Comparison of ENCODE assay signal across 13 mouse cellular contexts in the genomic region with DNA sequence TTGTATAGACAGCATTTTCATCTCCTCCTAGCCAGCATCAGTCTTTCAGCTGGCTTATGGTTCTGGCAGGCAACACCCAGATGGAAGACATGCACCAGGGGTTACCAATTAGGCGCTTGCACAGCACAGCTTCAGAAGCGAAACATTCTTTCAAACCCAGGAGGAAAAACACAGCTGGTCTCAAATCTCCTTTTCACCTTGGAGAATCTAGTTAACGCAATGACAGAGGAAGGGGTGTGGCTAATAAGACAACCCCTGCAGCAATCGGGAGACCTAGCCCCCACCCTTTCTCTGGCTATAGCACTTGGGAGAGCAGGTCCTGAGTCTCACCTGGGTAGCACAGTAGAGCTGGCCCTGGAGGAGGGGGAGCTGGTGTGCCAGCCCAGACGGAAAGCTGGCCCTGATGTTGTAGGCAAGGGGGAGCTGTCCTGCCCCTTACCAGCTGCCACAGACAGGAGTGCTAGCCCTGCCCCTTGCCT.
DNase-seq lines count a peak whose midpoint lies in the region; ATAC-seq and TF ChIP-seq lines count a peak whose summit lies in the region.
"Had no signal": no experiment of that assay in that cellular context is flagged by ENCODE, and none has a peak within 500 bp of the region (broad histone marks: within the 10 kb centered on the region; RNA-seq: fewer than 3 reads in every experiment).

No protein-coding gene starts in this region.

- DNase-seq in heart, postnatal 4 days, result no peak
- no peak for DNase-seq in lung, embryonic 14.5 days
- DNase-seq in lung, postnatal 10 days, result no peak
- peak; percentile 72 for DNase-seq in ZHBTc4 (ENCODE audit: low read depth, low spot score)
- DNase-seq in thymus, postnatal 14 days, result no peak
- DNase-seq in ovary, postnatal 36 days (ENCODE audit: low spot score), result no peak
- DNase-seq: cerebellum, postnatal 36 days; left cerebral cortex, postnatal 4 days; lung, postnatal 14 days had no signal

- no peak overlapping the region for H3K4me3 ChIP-seq in heart, embryonic 11.5 days (ENCODE audit: low read depth, low read length)
- H3K4me3 ChIP-seq in lung, embryonic 14.5 days (ENCODE audit: low read depth, low read length), result no peak overlapping the region
- H3K4me3 ChIP-seq in limb, embryonic 13.5 days, result no peak overlapping the region
- H3K4me3 ChIP-seq: layer of hippocampus, adult 2 months; myocyte had no signal

- no peaks in the 10 kb centered on the region for H3K27me3 ChIP-seq in heart, embryonic 11.5 days (ENCODE audit: control insufficient read depth, insufficient read depth, low read length)
- H3K27me3 ChIP-seq in lung, embryonic 14.5 days (ENCODE audit: insufficient read depth, low read length), result no peaks in the 10 kb centered on the region
- H3K27me3 ChIP-seq in limb, embryonic 13.5 days, result no peaks in the 10 kb centered on the region

- H3K36me3 ChIP-seq in heart, embryonic 11.5 days (ENCODE audit: control insufficient read depth, insufficient read depth, low read length), result no peaks in the 10 kb centered on the region
- H3K36me3 ChIP-seq in lung, embryonic 14.5 days (ENCODE audit: insufficient read depth), result no peaks in the 10 kb centered on the region
- H3K36me3 ChIP-seq in limb, embryonic 13.5 days, result no peaks in the 10 kb centered on the region

- peaks cover 15% of the 10 kb centered on the region for H3K4me1 ChIP-seq in heart, embryonic 11.5 days (ENCODE audit: control insufficient read depth, insufficient read depth, low read length)
- 0 out of 2 replicates have a peak, but pooled peaks cover 3% of the 10 kb centered on the region for H3K4me1 ChIP-seq in lung, embryonic 14.5 days (ENCODE audit: insufficient read depth)
- H3K4me1 ChIP-seq in limb, embryonic 13.5 days, result peaks cover 11% of the 10 kb centered on the region

- H3K9ac ChIP-seq in heart, embryonic 11.5 days (ENCODE audit: low read depth, low read length), result no peak overlapping the region
- no peak overlapping the region for H3K9ac ChIP-seq in lung, embryonic 14.5 days
- no peak overlapping the region for H3K9ac ChIP-seq in limb, embryonic 13.5 days

- H3K27ac ChIP-seq in heart, embryonic 11.5 days (ENCODE audit: low read depth, low read length), result 0 out of 2 replicates have a peak overlapping the region, but pooled peaks have one; percentile 12
- H3K27ac ChIP-seq in lung, embryonic 14.5 days (ENCODE audit: low read depth), result no peak overlapping the region
- H3K27ac ChIP-seq in limb, embryonic 13.5 days, result 0 out of 2 replicates have a peak overlapping the region, but pooled peaks have one; percentile 15
- H3K27ac ChIP-seq: layer of hippocampus, adult 2 months had no signal

- WGBS in heart, embryonic 11.5 days (ENCODE audit: insufficient replicate concordance), result 19% methylated on average over 5 of the region's 5 CpGs
- WGBS in lung, embryonic 14.5 days, result 21% methylated on average over 5 of the region's 5 CpGs
- 25% methylated on average over 5 of the region's 5 CpGs for WGBS in limb, embryonic 13.5 days

- no peak for TF ChIP-seq CTCF in lung, embryonic 14.5 days (IDR thresholded peaks at IDR 0.05; ENCODE audit: low read depth)

- no peaks in the 10 kb centered on the region for H3K9me3 ChIP-seq in heart, embryonic 11.5 days (replicated peaks; ENCODE audit: control insufficient read depth, low read length)
- H3K9me3 ChIP-seq in lung, embryonic 14.5 days (ENCODE audit: low read depth, low read length), result no peaks in the 10 kb centered on the region
- no peaks in the 10 kb centered on the region for H3K9me3 ChIP-seq in limb, embryonic 13.5 days

- peak overlapping the region; percentile 46 for H3K4me2 ChIP-seq in heart, embryonic 11.5 days
- H3K4me2 ChIP-seq in lung, embryonic 14.5 days, result no peak overlapping the region
- peak overlapping the region; percentile 36 for H3K4me2 ChIP-seq in limb, embryonic 13.5 days (replicated peaks)

- no peak for ATAC-seq in heart, embryonic 11.5 days (replicated peaks; ENCODE audit: insufficient number of reproducible peaks, low FRiP score, low TSS enrichment)
- ATAC-seq in lung, embryonic 14.5 days (ENCODE audit: insufficient read depth), result peak; percentile 41; the same call in 1 of the 2 replicates
- ATAC-seq in limb, embryonic 13.5 days (ENCODE audit: low FRiP score, low read depth), result no peak
